In genomic region chr16:44172297-44173154, GRCm38 (mm10) we compare ENCODE assay signal across 7 mouse cellular contexts. TPM values are rescaled to one million over a fixed set of nuclear protein-coding genes. Genes with fewer than 3 reads are reported as not detected.
A peak's percentile ranks its signal among the peaks of the same experiment; 100 is the strongest.
DNase-seq lines count a peak whose midpoint lies in the region; ATAC-seq lines count a peak whose summit lies in the region.

No protein-coding gene starts in this region.

- H3K27ac ChIP-seq in embryonic facial prominence, embryonic 11.5 days (replicated peaks; ENCODE audit: low read depth, low read length): peak overlapping the region; percentile 31
- peak overlapping the region; percentile 99 for H3K27ac ChIP-seq in limb, embryonic 10.5 days
- peak overlapping the region; percentile 84 for H3K27ac ChIP-seq in midbrain, embryonic 13.5 days

- WGBS in embryonic facial prominence, embryonic 11.5 days: 1% methylated on average over 26 of the region's 26 CpGs
- WGBS in limb, embryonic 10.5 days: under 1% methylated on average over 26 of the region's 26 CpGs
- WGBS in midbrain, embryonic 13.5 days: under 1% methylated on average over 26 of the region's 26 CpGs

- H3K36me3 ChIP-seq in embryonic facial prominence, embryonic 11.5 days (replicated peaks; ENCODE audit: control insufficient read depth, insufficient read depth, low read depth, low read length): no peaks in the 10 kb centered on the region
- H3K36me3 ChIP-seq in limb, embryonic 10.5 days: no peaks in the 10 kb centered on the region
- no peaks in the 10 kb centered on the region for H3K36me3 ChIP-seq in midbrain, embryonic 13.5 days

- DNase-seq in adrenal gland, postnatal 14 days: peak; percentile 100
- peak; percentile 98 for DNase-seq in embryonic facial prominence, embryonic 11.5 days (ENCODE audit: low spot score)
- peak; percentile 99 for DNase-seq in kidney, adult 11 months
- peak; percentile 43 for DNase-seq in limb, embryonic 10.5 days (ENCODE audit: low spot score)
- DNase-seq in spleen, adult 12 weeks (ENCODE audit: low spot score): peak; percentile 96

- no peaks in the 10 kb centered on the region for H3K9me3 ChIP-seq in embryonic facial prominence, embryonic 11.5 days (replicated peaks; ENCODE audit: control insufficient read depth, low read length)
- H3K9me3 ChIP-seq in limb, embryonic 10.5 days (replicated peaks): no peaks in the 10 kb centered on the region
- no peaks in the 10 kb centered on the region for H3K9me3 ChIP-seq in midbrain, embryonic 13.5 days

- H3K4me1 ChIP-seq in embryonic facial prominence, embryonic 11.5 days (ENCODE audit: control insufficient read depth, insufficient read depth, low read length): no peaks in the 10 kb centered on the region
- H3K4me1 ChIP-seq in limb, embryonic 10.5 days: peaks cover 17% of the 10 kb centered on the region; the same call in 1 of the 2 replicates
- H3K4me1 ChIP-seq in midbrain, embryonic 13.5 days (replicated peaks): peaks cover 21% of the 10 kb centered on the region

- peak; percentile 100 for ATAC-seq in embryonic facial prominence, embryonic 11.5 days (replicated peaks; ENCODE audit: insufficient number of reproducible peaks, low FRiP score, low TSS enrichment, low read depth)
- peak; percentile 96 for ATAC-seq in granulocyte monocyte progenitor cell, adult 5-6 weeks (replicated peaks; ENCODE audit: poor library complexity, severe bottlenecking)
- peak; percentile 100 for ATAC-seq in midbrain, embryonic 13.5 days

- H3K27me3 ChIP-seq in embryonic facial prominence, embryonic 11.5 days (ENCODE audit: control insufficient read depth, insufficient read depth, low read length): no peaks in the 10 kb centered on the region
- no peaks in the 10 kb centered on the region for H3K27me3 ChIP-seq in limb, embryonic 10.5 days (ENCODE audit: low read depth, poor library complexity, severe bottlenecking)
- H3K27me3 ChIP-seq in midbrain, embryonic 13.5 days: no peaks in the 10 kb centered on the region

- H3K9ac ChIP-seq in embryonic facial prominence, embryonic 11.5 days (replicated peaks; ENCODE audit: low read length): peak overlapping the region; percentile 48
- peak overlapping the region; percentile 95 for H3K9ac ChIP-seq in midbrain, embryonic 13.5 days (replicated peaks)

- H3K4me3 ChIP-seq in embryonic facial prominence, embryonic 11.5 days (ENCODE audit: low read depth, low read length): peak overlapping the region; percentile 96
- H3K4me3 ChIP-seq in limb, embryonic 10.5 days: peak overlapping the region; percentile 91
- peak overlapping the region; percentile 95 for H3K4me3 ChIP-seq in midbrain, embryonic 13.5 days (replicated peaks)

- peak overlapping the region; percentile 47 for H3K4me2 ChIP-seq in embryonic facial prominence, embryonic 11.5 days (ENCODE audit: low read depth, low read length)
- H3K4me2 ChIP-seq in midbrain, embryonic 13.5 days (replicated peaks): peak overlapping the region; percentile 69

RNA-seq across cellular contexts. Expression of gene Usf3, which starts 0.5 kb away (rescaled TPM):
- total RNA-seq in adrenal gland, postnatal 14 days (2021): 25.5 and 27.0 TPM in 2 replicates
- 4.4 and 4.6 TPM in 2 replicates for polyA plus RNA-seq in embryonic facial prominence, embryonic 11.5 days (2014; fragmentation: Nextera tagmentation; extraction: Ambion mirVana)
- total RNA-seq in granulocyte monocyte progenitor cell, adult 5-6 weeks (2014; fragmentation: Nextera tagmentation): 19.0 and 21.3 TPM in 2 replicates
- total RNA-seq in granulocyte monocyte progenitor cell, adult 5-6 weeks (2017): 9.1 and 10.2 TPM in 2 replicates
- 3.2 and 4.2 TPM in 2 replicates for polyA plus RNA-seq in limb, embryonic 10.5 days (2016; fragmentation: Nextera tagmentation; extraction: Ambion mirVana)
- 2.7 and 3.4 TPM in 2 replicates for polyA plus RNA-seq in midbrain, embryonic 13.5 days (2015; fragmentation: Nextera tagmentation; extraction: Ambion mirVana)

RNA-seq across cellular contexts. Expression of gene Naa50, which starts 32.9 kb away (rescaled TPM):
- total RNA-seq in adrenal gland, postnatal 14 days (2021): 84.5 and 84.7 TPM in 2 replicates
- polyA plus RNA-seq in embryonic facial prominence, embryonic 11.5 days (2014; fragmentation: Nextera tagmentation; extraction: Ambion mirVana): 92.4 and 97.7 TPM in 2 replicates
- 91.4 and 104 TPM in 2 replicates for total RNA-seq in granulocyte monocyte progenitor cell, adult 5-6 weeks (2014; fragmentation: Nextera tagmentation)
- total RNA-seq in granulocyte monocyte progenitor cell, adult 5-6 weeks (2017): 121 and 139 TPM in 2 replicates
- polyA plus RNA-seq in limb, embryonic 10.5 days (2016; fragmentation: Nextera tagmentation; extraction: Ambion mirVana): 138 and 141 TPM in 2 replicates
- 71.2 and 74.9 TPM in 2 replicates for polyA plus RNA-seq in midbrain, embryonic 13.5 days (2015; fragmentation: Nextera tagmentation; extraction: Ambion mirVana)

RNA-seq across cellular contexts. Expression of gene Atp6v1a, which starts 33.0 kb away (rescaled TPM):
- total RNA-seq in adrenal gland, postnatal 14 days (2021): 102 and 112 TPM in 2 replicates
- 61.9 and 66.0 TPM in 2 replicates for polyA plus RNA-seq in embryonic facial prominence, embryonic 11.5 days (2014; fragmentation: Nextera tagmentation; extraction: Ambion mirVana)
- 34.9 and 41.3 TPM in 2 replicates for total RNA-seq in granulocyte monocyte progenitor cell, adult 5-6 weeks (2014; fragmentation: Nextera tagmentation)
- total RNA-seq in granulocyte monocyte progenitor cell, adult 5-6 weeks (2017): 66.0 and 90.2 TPM in 2 replicates
- 32.6 and 34.4 TPM in 2 replicates for polyA plus RNA-seq in limb, embryonic 10.5 days (2016; fragmentation: Nextera tagmentation; extraction: Ambion mirVana)
- polyA plus RNA-seq in midbrain, embryonic 13.5 days (2015; fragmentation: Nextera tagmentation; extraction: Ambion mirVana): 84.8 and 88.7 TPM in 2 replicates

Comparison
In these comparisons a context has a peak if more than half of its experiments do, and no peak if none do; other contexts are left out.
1. Peak in every context shown above with its lines: DNase-seq, ATAC-seq, H3K4me3 ChIP-seq and H3K27ac ChIP-seq.
2. DNase-seq: peak in every context shown above with its lines; median percentile 100 in adrenal gland, postnatal 14 days; 99 in kidney, adult 11 months; 98 in embryonic facial prominence, embryonic 11.5 days; 96 in spleen, adult 12 weeks; 43 in limb, embryonic 10.5 days.
3. H3K27ac ChIP-seq: peak in every context shown above with its lines; median percentile 99 in limb, embryonic 10.5 days; 84 in midbrain, embryonic 13.5 days; 31 in embryonic facial prominence, embryonic 11.5 days.